Mouse (Mus musculus): ENCODE data around the gene Ssu2. TPM values are rescaled to one million over a fixed set of nuclear protein-coding genes. Genes with fewer than 3 reads are reported as not detected.

Gene Ssu2
- polyA plus RNA-seq, 1 experiment from 2014 or later, result not detected

- WGBS, result 73% methylated on average over 8 of the region's 8 CpGs
- H3K4me3 ChIP-seq (replicated peaks; ENCODE audit: low read length), result no peak overlapping the region
- ATAC-seq, result no peak
- no peaks in the 10 kb centered on the region for H3K4me1 ChIP-seq (replicated peaks; ENCODE audit: control insufficient read depth, insufficient read depth, low read length)
- H3K27me3 ChIP-seq (replicated peaks; ENCODE audit: control insufficient read depth, insufficient read depth, low read length), result no peaks in the 10 kb centered on the region
- no peaks in the 10 kb centered on the region for H3K36me3 ChIP-seq (ENCODE audit: control insufficient read depth, insufficient read depth)
- no peaks in the 10 kb centered on the region for H3K9me3 ChIP-seq (ENCODE audit: control insufficient read depth, low read length)
- H3K4me2 ChIP-seq (ENCODE audit: low read length), result no peak overlapping the region
- H3K27ac ChIP-seq (ENCODE audit: low read length), result no peak overlapping the region
- no peak overlapping the region for H3K9ac ChIP-seq (replicated peaks; ENCODE audit: low read depth, low read length)
These were observed 27.1 kb downstream of the Ssu2 start for GRCm38 (mm10) chr6:112360676-112361075.

- 97% methylated on average over 1 of the region's 1 CpGs for WGBS
- no peak for ATAC-seq
- Histone ChIP-seq H3K9ac (replicated peaks; ENCODE audit: low read depth, low read length) (no peak overlapping the region), H3K4me1 (replicated peaks; ENCODE audit: control insufficient read depth, insufficient read depth, low read length) (no peaks in the 10 kb centered on the region), H3K4me3 (replicated peaks; ENCODE audit: low read length) (no peak overlapping the region), H3K27ac (ENCODE audit: low read length) (no peak overlapping the region), H3K36me3 (ENCODE audit: control insufficient read depth, insufficient read depth) (no peaks in the 10 kb centered on the region), H3K9me3 (ENCODE audit: control insufficient read depth, low read length) (no peaks in the 10 kb centered on the region), H3K27me3 (replicated peaks; ENCODE audit: control insufficient read depth, insufficient read depth, low read length) (no peaks in the 10 kb centered on the region), H3K4me2 (ENCODE audit: low read length) (no peak overlapping the region)
These were observed 28.5 kb downstream of the Ssu2 start for GRCm38 (mm10) chr6:112359341-112359740.

GRCm38 (mm10) chr6:112350452-112350851 lies 37.4 kb downstream of the Ssu2 start:
- WGBS, result 90% methylated on average over 4 of the region's 4 CpGs
- Histone ChIP-seq H3K27me3 (replicated peaks; ENCODE audit: control insufficient read depth, insufficient read depth, low read length) (no peaks in the 10 kb centered on the region), H3K9ac (replicated peaks; ENCODE audit: low read depth, low read length) (no peak overlapping the region), H3K4me3 (replicated peaks; ENCODE audit: low read length) (no peak overlapping the region), H3K4me1 (replicated peaks; ENCODE audit: control insufficient read depth, insufficient read depth, low read length) (no peaks in the 10 kb centered on the region), H3K4me2 (ENCODE audit: low read length) (no peak overlapping the region), H3K27ac (ENCODE audit: low read length) (no peak overlapping the region), H3K36me3 (ENCODE audit: control insufficient read depth, insufficient read depth) (no peaks in the 10 kb centered on the region), H3K9me3 (ENCODE audit: control insufficient read depth, low read length) (no peaks in the 10 kb centered on the region)
- no peak for ATAC-seq

DNA sequence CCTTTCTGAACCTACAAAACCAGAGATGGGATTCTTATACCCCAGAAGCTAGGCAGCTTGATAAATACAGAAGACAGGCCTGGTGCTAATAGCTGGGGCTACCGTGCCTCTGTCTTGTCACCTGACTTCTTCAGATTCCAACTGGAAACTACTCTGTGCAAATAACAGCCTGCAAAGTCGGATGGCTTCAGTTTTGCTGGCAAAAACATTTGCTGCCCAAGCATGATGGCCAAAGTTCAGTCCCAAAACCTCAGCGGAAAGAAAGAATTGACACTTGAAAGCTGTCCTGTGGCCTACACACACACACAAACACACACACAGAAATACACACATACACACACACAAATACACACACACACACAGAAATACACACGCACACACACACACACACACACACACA lies 48.8 kb downstream of the Ssu2 start:
- ATAC-seq, result no peak
- no peak overlapping the region for H3K4me2 ChIP-seq (ENCODE audit: low read length)
- H3K4me3 ChIP-seq (replicated peaks; ENCODE audit: low read length), result no peak overlapping the region
- H3K27ac ChIP-seq (ENCODE audit: low read length), result no peak overlapping the region
- no peaks in the 10 kb centered on the region for H3K36me3 ChIP-seq (ENCODE audit: control insufficient read depth, insufficient read depth)
- 79% methylated on average over 4 of the region's 4 CpGs for WGBS
- H3K27me3 ChIP-seq (replicated peaks; ENCODE audit: control insufficient read depth, insufficient read depth, low read length), result no peaks in the 10 kb centered on the region
- no peaks in the 10 kb centered on the region for H3K4me1 ChIP-seq (replicated peaks; ENCODE audit: control insufficient read depth, insufficient read depth, low read length)
- no peak overlapping the region for H3K9ac ChIP-seq (replicated peaks; ENCODE audit: low read depth, low read length)
- no peaks in the 10 kb centered on the region for H3K9me3 ChIP-seq (ENCODE audit: control insufficient read depth, low read length)

GRCm38 (mm10) chr6:112337667-112338066 lies 50.2 kb downstream of the Ssu2 start:
- Histone ChIP-seq H3K4me3 (replicated peaks; ENCODE audit: low read length) (no peak overlapping the region), H3K36me3 (ENCODE audit: control insufficient read depth, insufficient read depth) (no peaks in the 10 kb centered on the region), H3K4me2 (ENCODE audit: low read length) (no peak overlapping the region), H3K4me1 (replicated peaks; ENCODE audit: control insufficient read depth, insufficient read depth, low read length) (no peaks in the 10 kb centered on the region), H3K9me3 (ENCODE audit: control insufficient read depth, low read length) (no peaks in the 10 kb centered on the region), H3K27ac (ENCODE audit: low read length) (no peak overlapping the region), H3K27me3 (replicated peaks; ENCODE audit: control insufficient read depth, insufficient read depth, low read length) (no peaks in the 10 kb centered on the region), H3K9ac (replicated peaks; ENCODE audit: low read depth, low read length) (no peak overlapping the region)
- 80% methylated on average over 6 of the region's 6 CpGs for WGBS
- no peak for ATAC-seq

DNA sequence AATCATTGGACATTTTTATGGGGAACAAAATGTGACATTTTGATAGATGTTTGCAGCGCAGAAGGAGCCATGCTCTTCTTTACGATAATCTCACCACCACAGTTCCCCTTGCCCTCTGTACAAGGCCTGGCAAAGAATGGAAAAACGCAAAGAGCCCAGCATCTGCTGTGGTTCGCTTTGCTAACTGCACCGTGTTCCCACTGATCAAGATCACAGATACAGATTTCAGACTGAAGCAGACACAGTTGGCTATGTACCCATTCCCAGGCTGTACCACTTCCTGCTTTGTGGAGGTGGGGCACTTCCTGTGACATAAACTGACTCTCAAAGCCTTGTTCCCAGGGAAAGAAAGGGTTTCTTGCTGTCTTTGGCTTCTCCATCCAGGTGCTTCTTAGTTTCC lies 53.9 kb downstream of the Ssu2 start:
- Histone ChIP-seq H3K9ac (replicated peaks; ENCODE audit: low read depth, low read length) (no peak overlapping the region), H3K27me3 (replicated peaks; ENCODE audit: control insufficient read depth, insufficient read depth, low read length) (no peaks in the 10 kb centered on the region), H3K27ac (ENCODE audit: low read length) (no peak overlapping the region), H3K36me3 (ENCODE audit: control insufficient read depth, insufficient read depth) (no peaks in the 10 kb centered on the region), H3K9me3 (ENCODE audit: control insufficient read depth, low read length) (no peaks in the 10 kb centered on the region), H3K4me2 (ENCODE audit: low read length) (no peak overlapping the region), H3K4me3 (replicated peaks; ENCODE audit: low read length) (no peak overlapping the region), H3K4me1 (replicated peaks; ENCODE audit: control insufficient read depth, insufficient read depth, low read length) (no peaks in the 10 kb centered on the region; the same call in 1 of the 2 replicates)
- ATAC-seq, result no peak
- 83% methylated on average over 5 of the region's 5 CpGs for WGBS

DNA sequence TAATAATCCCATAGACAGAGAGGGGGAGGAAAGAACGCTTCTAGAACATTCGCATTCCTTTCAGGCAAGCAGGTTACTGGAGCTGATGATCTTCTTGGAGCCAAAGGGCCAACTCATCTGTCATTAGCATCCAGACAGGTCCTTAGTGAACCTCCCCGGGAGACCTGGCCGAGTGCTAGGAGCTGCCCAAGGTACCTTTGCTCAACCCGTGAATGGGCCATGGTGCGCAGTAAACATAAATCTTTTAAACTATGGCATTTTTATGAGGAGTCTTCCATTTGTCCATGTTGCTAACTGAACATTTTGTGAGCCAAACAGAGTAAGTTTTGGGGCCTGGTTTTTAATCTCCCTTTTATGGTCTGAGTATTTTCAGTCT lies 56.6 kb downstream of the Ssu2 start:
- WGBS, result 66% methylated on average over 6 of the region's 6 CpGs
- H3K36me3 ChIP-seq (ENCODE audit: control insufficient read depth, insufficient read depth), result no peaks in the 10 kb centered on the region
- no peak for ATAC-seq

GRCm38 (mm10) chr6:112330520-112331222 lies 57.2 kb downstream of the Ssu2 start:
- Histone ChIP-seq H3K27ac (ENCODE audit: low read length) (no peak overlapping the region), H3K4me1 (replicated peaks; ENCODE audit: control insufficient read depth, insufficient read depth, low read length) (no peaks in the 10 kb centered on the region; the same call in 1 of the 2 replicates), H3K27me3 (replicated peaks; ENCODE audit: control insufficient read depth, insufficient read depth, low read length) (no peaks in the 10 kb centered on the region), H3K4me3 (replicated peaks; ENCODE audit: low read length) (no peak overlapping the region), H3K9me3 (ENCODE audit: control insufficient read depth, low read length) (no peaks in the 10 kb centered on the region), H3K4me2 (ENCODE audit: low read length) (no peak overlapping the region), H3K36me3 (ENCODE audit: control insufficient read depth, insufficient read depth) (no peaks in the 10 kb centered on the region), H3K9ac (replicated peaks; ENCODE audit: low read depth, low read length) (no peak overlapping the region)
- WGBS, result 23% methylated on average over 5 of the region's 5 CpGs
- ATAC-seq, result peak; percentile 50

More for the DNA sequence above, 56.6 kb downstream of the Ssu2 start:
- H3K4me1 ChIP-seq (replicated peaks; ENCODE audit: control insufficient read depth, insufficient read depth, low read length), result no peaks in the 10 kb centered on the region; the same call in 1 of the 2 replicates
- no peak overlapping the region for H3K4me3 ChIP-seq (replicated peaks; ENCODE audit: low read length)
- no peak overlapping the region for H3K27ac ChIP-seq (ENCODE audit: low read length)
- H3K9ac ChIP-seq (replicated peaks; ENCODE audit: low read depth, low read length), result no peak overlapping the region
- no peak overlapping the region for H3K4me2 ChIP-seq (ENCODE audit: low read length)
- H3K27me3 ChIP-seq (replicated peaks; ENCODE audit: control insufficient read depth, insufficient read depth, low read length), result no peaks in the 10 kb centered on the region
- H3K9me3 ChIP-seq (ENCODE audit: control insufficient read depth, low read length), result no peaks in the 10 kb centered on the region

- no peak overlapping the region for H3K4me3 ChIP-seq (replicated peaks; ENCODE audit: low read length)
- ATAC-seq, result no peak
These were observed 60.0 kb downstream of the Ssu2 start for GRCm38 (mm10) chr6:112327793-112328192.

DNA sequence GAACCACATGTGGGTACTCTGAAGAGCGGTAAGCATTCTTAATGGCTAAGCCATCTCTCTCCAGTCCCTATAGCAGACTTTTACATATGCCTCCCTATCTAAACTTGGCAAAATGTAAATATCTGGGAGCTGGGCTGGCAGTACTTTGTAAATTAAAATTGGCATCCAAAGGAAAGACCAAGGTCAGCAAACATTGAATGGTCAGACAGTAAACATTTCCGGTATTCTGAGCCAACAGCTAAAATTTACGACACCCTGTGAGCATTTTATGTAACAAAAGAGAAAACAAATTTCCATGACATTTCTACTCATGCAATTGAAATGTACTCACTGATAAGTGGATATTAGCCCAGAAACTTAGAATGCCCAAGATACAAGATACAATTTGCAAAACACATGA lies 62.6 kb downstream of the Ssu2 start:
- no peak overlapping the region for H3K4me3 ChIP-seq (replicated peaks; ENCODE audit: low read length)
- H3K36me3 ChIP-seq (ENCODE audit: control insufficient read depth, insufficient read depth), result no peaks in the 10 kb centered on the region
- no peaks in the 10 kb centered on the region for H3K9me3 ChIP-seq (ENCODE audit: control insufficient read depth, low read length)
- ATAC-seq, result no peak
- 97% methylated on average over 3 of the region's 3 CpGs for WGBS
- H3K9ac ChIP-seq (replicated peaks; ENCODE audit: low read depth, low read length), result no peak overlapping the region
- no peak overlapping the region for H3K27ac ChIP-seq (ENCODE audit: low read length)
- H3K27me3 ChIP-seq (replicated peaks; ENCODE audit: control insufficient read depth, insufficient read depth, low read length), result no peaks in the 10 kb centered on the region
- no peak overlapping the region for H3K4me2 ChIP-seq (ENCODE audit: low read length)
- no peaks in the 10 kb centered on the region; the same call in 1 of the 2 replicates for H3K4me1 ChIP-seq (replicated peaks; ENCODE audit: control insufficient read depth, insufficient read depth, low read length)

More at GRCm38 (mm10) chr6:112327793-112328192, 60.0 kb downstream of the Ssu2 start:
- H3K4me2 ChIP-seq (ENCODE audit: low read length), result no peak overlapping the region
- no peaks in the 10 kb centered on the region for H3K9me3 ChIP-seq (ENCODE audit: control insufficient read depth, low read length)
- no peaks in the 10 kb centered on the region for H3K27me3 ChIP-seq (replicated peaks; ENCODE audit: control insufficient read depth, insufficient read depth, low read length)
- no peak overlapping the region for H3K9ac ChIP-seq (replicated peaks; ENCODE audit: low read depth, low read length)
- no peaks in the 10 kb centered on the region for H3K36me3 ChIP-seq (ENCODE audit: control insufficient read depth, insufficient read depth)
- no peak overlapping the region for H3K27ac ChIP-seq (ENCODE audit: low read length)
- WGBS, result 91% methylated on average over 5 of the region's 5 CpGs
- H3K4me1 ChIP-seq (replicated peaks; ENCODE audit: control insufficient read depth, insufficient read depth, low read length), result no peaks in the 10 kb centered on the region; the same call in 1 of the 2 replicates

All from forebrain, embryonic 16.5 days (tissue).